Mouse (Mus musculus): Measurements from ENCODE around the gene Msantd2.

Msantd2 gene

GRCm38 (mm10) chr9:37488611-37489396 is at the start of gene Msantd2:
Msantd2 (plus strand) TSS chr9:37489319.
- in situ Hi-C loops (cut with MboI; ENCODE audit: unreplicated experiment in 2 of 2), result no loop called here

DNA sequence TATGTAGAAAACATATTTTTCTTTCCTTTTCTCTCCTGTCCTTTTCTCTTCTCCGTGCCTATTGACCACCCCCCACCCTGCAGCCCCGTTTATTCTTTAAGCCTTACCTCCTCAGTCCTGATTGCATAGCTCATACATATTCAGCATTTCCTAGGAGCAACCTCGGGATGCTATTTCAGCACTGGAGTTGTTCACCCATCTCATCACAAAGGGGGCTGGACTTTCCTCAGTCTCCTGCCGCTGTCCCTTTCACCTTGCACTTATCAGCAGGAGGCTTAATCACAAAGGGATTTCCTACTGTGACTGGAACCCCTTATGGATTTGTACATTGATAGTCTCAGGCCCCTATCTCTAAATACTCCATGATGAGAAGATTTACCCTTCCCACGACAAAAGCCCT is 36.7 kb upstream of the Msantd2 start:
- in situ Hi-C loops (cut with MboI; ENCODE audit: unreplicated experiment in 2 of 2), result no loop called here

DNA sequence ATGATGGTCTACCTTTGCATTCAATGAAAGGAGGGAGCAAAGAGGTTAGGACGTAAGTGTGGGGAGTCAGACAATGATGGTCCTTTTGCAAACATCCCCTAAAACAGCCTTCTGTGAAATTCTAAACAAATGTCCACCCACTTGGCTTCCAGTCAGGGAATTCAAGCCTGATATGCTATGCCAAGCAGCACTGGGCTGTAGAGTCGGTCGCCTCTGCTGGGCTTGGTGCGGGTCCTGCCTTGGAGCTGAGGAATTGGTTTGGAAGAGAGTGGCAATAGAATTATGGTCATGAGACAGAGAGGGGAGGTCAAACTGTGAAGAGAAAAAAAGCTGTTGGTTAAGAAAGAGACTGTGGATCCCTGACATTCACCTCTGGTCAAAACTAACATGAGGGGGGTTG is 35.8 kb upstream of the Msantd2 start:
- in situ Hi-C loops (cut with MboI; ENCODE audit: unreplicated experiment in 2 of 2), result no loop called here

- in situ Hi-C loops (cut with MboI; ENCODE audit: unreplicated experiment in 2 of 2), result no loop called here
Measured at GRCm38 (mm10) chr9:37454011-37454492, 35.1 kb upstream of the Msantd2 start.

GRCm38 (mm10) chr9:37454991-37455390 is 34.1 kb upstream of the Msantd2 start:
- in situ Hi-C loops (cut with MboI; ENCODE audit: unreplicated experiment in 2 of 2), result no loop called here

DNA sequence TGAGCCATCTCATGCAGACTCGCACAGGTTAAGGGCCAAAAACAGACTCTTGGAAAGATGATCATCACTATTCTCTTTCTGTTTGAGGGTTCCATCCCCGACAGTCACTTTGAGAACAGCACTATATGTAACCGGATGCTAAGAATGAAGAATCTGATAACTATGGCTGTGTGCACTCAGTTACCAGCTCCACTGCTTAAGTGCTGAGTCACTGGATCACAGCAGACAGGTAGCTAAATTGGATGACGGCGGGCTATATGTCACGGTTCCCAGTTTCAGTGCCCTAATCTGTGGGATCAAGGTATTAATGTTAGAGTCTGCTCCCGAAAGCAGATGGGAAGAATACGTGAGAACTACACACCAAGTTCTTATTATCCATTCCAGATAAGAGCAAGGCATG is 33.3 kb upstream of the Msantd2 start:
- in situ Hi-C loops (cut with MboI; ENCODE audit: unreplicated experiment in 2 of 2), result no loop called here

DNA sequence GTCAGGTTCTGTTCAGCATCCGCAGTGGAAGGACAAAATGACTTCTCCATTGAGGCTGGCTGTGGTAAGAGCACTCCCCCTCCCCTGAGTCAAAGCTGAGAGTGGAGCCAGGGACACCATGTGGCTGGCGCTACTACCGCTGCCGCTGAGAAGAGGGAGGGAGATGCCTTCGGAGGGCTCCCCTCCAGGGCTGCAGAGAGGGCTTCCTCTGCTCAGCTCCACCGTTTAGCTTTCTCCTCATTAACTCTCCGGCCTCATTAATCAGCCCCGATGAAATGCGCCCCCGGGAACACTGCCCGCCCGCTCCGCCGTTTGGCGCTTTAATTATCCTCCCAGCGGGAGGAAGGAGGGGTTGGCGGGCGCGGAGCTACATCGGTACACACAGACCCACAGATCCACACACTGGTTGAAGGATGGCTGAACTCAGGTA is 32.6 kb upstream of the Msantd2 start:
- in situ Hi-C loops (cut with MboI; ENCODE audit: unreplicated experiment in 2 of 2), result no loop called here

GRCm38 (mm10) chr9:37457151-37457550 is 32.0 kb upstream of the Msantd2 start:
- in situ Hi-C loops (cut with MboI; ENCODE audit: unreplicated experiment in 2 of 2), result no loop called here

DNA sequence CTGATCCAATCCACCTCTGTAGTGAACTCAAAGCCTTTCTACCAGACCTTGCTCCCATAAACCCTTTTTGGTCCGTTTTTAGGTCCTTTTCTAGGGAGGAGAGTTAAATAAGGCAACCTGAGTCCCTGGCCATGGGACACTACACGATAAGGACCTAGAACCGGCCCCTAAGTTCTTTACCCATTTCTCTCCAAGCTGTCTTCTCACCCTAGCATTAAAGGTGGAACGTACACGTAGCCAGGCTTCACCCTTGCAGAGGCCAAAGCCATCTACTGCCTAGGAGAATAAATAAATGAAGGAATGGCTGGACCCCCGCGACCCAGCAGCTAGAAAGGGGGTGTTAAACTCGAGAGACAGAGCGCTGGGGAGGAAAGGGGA is 29.5 kb upstream of the Msantd2 start:
- in situ Hi-C loops (cut with MboI; ENCODE audit: unreplicated experiment in 2 of 2), result loop anchor here (5.0 to 10.0 kb wide), 2 partner anchors 85 to 158 kb away; no protein-coding TSS in a partner anchor

- in situ Hi-C loops (cut with MboI; ENCODE audit: unreplicated experiment in 2 of 2), result loop anchor here (5.0 to 10.0 kb wide), 2 partner anchors 84 to 157 kb away; no protein-coding TSS in a partner anchor
Measured at GRCm38 (mm10) chr9:37460043-37460960, 28.8 kb upstream of the Msantd2 start.

DNA sequence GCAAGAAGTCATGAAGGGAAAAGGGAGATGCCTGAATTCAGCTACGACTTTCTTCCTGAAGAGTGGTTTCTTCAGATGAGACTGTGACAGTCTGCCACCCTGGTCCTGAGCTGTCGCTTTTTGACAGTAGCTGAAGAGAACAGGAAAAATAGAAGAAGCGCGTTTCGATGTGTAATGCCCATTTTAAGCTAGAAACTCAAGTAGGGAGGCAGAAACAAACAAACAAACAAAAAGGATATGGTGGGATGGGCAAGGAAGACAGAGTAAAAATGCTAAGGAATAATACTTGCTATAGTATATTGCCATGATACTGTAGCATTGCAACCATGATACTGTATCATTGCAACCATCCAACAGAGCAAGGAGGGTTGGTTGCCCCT is 28.2 kb upstream of the Msantd2 start:
- in situ Hi-C loops (cut with MboI; ENCODE audit: unreplicated experiment in 2 of 2), result loop anchor here (5.0 to 10.0 kb wide), 2 partner anchors 84 to 156 kb away; no protein-coding TSS in a partner anchor

DNA sequence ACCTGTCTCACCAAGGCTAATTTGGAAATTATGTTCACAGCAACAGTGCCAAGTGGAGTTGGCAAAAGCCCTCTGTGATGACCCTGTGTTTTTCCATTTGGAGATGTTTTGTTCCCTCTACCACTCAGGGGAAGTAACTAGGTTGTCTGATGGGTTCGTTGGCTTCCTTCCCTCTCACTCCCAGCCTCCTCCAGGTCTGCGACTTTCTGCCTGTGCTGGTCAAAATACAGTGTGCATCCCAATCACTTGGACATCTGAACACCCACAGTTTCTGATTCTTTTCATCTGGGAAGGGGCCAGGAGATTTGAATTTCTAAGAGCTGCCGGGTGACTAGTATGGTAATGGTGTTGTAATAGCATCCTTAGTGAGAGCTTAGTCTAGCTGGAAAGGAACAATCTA is 27.5 kb upstream of the Msantd2 start:
- in situ Hi-C loops (cut with MboI; ENCODE audit: unreplicated experiment in 2 of 2), result loop anchor here (5.0 to 10.0 kb wide), 2 partner anchors 83 to 156 kb away; no protein-coding TSS in a partner anchor

- in situ Hi-C loops (cut with MboI; ENCODE audit: unreplicated experiment in 2 of 2), result loop anchor here (5.0 to 10.0 kb wide), 2 partner anchors 82 to 155 kb away; no protein-coding TSS in a partner anchor
Measured at GRCm38 (mm10) chr9:37462764-37463163, 26.4 kb upstream of the Msantd2 start.

DNA sequence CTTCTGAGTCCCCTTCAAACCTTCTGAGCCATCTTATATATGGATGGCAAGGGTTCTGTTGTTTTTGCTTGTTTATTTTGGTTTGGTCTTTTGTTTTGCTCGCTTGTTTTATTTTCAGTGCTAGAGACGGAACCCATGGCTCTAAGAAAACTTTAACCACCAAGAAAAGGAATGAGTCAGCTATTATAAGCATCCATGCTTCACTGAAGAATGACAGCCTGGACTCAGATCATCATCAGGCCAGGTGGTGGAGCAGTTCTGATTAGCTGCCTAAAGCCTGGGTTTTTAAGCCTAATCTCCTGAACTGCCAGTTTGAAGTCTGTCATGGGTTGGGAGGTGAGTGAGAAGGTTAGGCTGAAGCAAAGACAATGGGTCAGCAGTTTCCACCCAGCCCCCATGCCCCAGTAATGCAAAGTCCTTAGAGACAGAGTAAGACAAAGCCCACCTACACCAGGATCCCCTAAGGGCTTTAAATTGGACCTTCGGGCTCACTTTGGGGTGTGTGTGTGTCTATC is 15.5 kb upstream of the Msantd2 start:
- in situ Hi-C loops (cut with MboI; ENCODE audit: unreplicated experiment in 2 of 2), result no loop called here

DNA sequence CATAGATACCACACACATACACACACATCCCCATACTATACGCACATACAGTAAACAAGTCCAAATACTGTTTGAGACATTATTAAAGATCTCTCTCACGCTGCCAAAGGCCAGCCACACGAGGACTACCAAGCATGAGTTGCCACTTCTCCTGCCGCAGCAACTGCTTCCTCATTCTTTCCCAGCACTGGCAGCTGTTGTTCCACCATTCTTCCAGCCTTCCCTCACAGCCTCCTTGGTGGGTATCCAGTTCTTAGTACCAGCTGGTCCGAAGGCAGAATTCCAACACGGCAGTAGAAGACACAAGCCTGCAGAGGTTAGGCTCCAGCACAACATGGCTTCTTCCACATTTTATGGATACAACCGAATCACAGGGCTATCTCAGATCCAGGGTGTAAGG is 14.2 kb upstream of the Msantd2 start:
- in situ Hi-C loops (cut with MboI; ENCODE audit: unreplicated experiment in 2 of 2), result no loop called here

GRCm38 (mm10) chr9:37485146-37485545 is 4.0 kb upstream of the Msantd2 start:
- in situ Hi-C loops (cut with MboI; ENCODE audit: unreplicated experiment in 2 of 2), result no loop called here

DNA sequence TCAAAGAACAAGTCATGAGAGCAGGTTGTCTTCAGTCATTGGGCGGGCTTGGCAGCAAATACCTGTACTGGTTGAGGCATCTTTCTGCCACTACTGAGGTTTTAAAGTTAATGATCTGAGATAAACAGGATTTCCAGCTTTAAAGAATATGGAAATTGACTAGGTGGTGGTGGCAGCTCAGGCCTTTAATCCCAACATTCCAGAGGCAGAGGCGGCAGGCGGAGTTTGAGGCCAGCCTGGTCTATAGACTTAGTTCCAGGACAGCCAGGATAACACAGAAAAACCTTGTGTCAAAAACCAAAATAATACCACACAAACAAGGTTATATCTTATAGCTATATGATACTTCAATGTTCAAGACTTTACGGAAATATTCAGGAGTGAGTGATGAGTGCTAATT is 1.1 kb upstream of the Msantd2 start:
- in situ Hi-C loops (cut with MboI; ENCODE audit: unreplicated experiment in 2 of 2), result no loop called here

- in situ Hi-C loops (cut with MboI; ENCODE audit: unreplicated experiment in 2 of 2), result no loop called here
Measured at GRCm38 (mm10) chr9:37489446-37490120, 464 bp downstream of the Msantd2 start.

DNA sequence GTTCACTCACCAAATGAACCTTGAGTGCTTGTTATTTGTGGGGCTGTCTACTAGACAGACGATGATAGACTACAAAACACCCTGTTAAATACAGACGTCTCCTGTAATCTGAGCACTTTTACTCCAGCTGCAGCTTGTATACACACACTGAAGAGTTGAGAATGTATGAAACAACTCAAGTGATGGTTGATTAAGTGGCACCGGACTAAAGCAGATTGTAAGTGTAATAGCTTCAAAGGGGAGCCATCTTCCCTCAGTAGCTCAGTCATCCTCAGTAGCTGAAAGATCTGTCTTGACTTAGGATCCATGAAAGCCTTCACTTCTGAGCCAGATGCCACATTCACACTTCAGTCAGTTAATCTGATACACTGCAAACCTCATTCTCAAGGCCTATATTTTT is 6.6 kb downstream of the Msantd2 start:
- in situ Hi-C loops (cut with MboI; ENCODE audit: unreplicated experiment in 2 of 2), result no loop called here

DNA sequence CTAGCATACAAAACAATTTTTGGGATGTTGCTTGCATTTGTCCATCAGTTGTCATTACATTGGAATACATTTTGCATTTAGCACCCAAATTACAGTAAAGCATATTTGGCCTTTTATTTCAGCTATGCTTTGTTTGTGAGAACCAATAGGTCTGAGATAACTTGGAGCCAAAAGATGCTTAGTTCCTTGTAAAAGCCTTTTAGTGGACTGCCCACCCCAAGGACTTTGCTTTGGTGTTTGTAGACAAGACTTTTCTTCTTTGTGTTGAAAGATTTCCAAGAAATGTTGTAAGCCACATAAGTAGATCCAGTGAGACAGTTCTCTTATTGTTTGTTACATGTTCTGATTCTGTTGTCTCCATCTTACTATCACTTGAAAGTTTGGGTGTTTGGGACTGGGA is 7.2 kb downstream of the Msantd2 start:
- in situ Hi-C loops (cut with MboI; ENCODE audit: unreplicated experiment in 2 of 2), result no loop called here

Measured in v-Abl transformed pro-B cells (cell line).